Mouse (Mus musculus) heart, embryonic 14.5 days (tissue): ENCODE measurements at regions not wholly inside any gene's neighbourhood (a gene's known extent, or its start where the extent isn't known, plus 50 kb on each side); places are given as distances from the start of the nearest gene placed in this dataset.

Source experiments
- ATAC-seq: fragments of 200-750 bp; cut with Nextera tagmentation; 2 replicates; pipeline ENCODE4 v1.8.0; 2017; ENCODE audit warnings: low read depth, moderate TSS enrichment; ENCODE audit not compliant: insufficient number of reproducible peaks, insufficient read depth, low FRiP score
- H3K27ac ChIP-seq, 2 experiments: fragments of 200-500 bp in 1 of 2; fragments of 300-500 bp in 1 of 2; sonication (generic) in 1 of 2; replicated peaks in 1 of 2; 2 replicates each; pipeline ENCODE4 v1.5.1; 2012 to 2014; ENCODE audit warnings: low read depth in 2 of 2, low read length in 2 of 2, control low read depth in 1 of 2, mild to moderate bottlenecking in 1 of 2, mixed read lengths in 1 of 2; ENCODE audit not compliant: control insufficient read depth in 1 of 2, insufficient read depth in 1 of 2
- H3K27me3 ChIP-seq: fragments of 300-500 bp; sonication (generic); 2 replicates; pipeline ENCODE4 v1.6.1; 2014; ENCODE audit warnings: mild to moderate bottlenecking, low read length, control low read depth; ENCODE audit not compliant: control insufficient read depth, insufficient read depth
- H3K36me3 ChIP-seq: fragments of 300-500 bp; sonication (generic); 2 replicates; pipeline ENCODE4 v1.6.1; 2014; ENCODE audit warnings: mild to moderate bottlenecking, control low read depth, low read length, mixed read lengths; ENCODE audit not compliant: control insufficient read depth, insufficient read depth
- H3K4me1 ChIP-seq, 2 experiments: fragments of 200-500 bp in 1 of 2; fragments of 300-500 bp in 1 of 2; sonication (generic) in 1 of 2; 2 replicates each; pipeline ENCODE4 v1.6.1; 2012 to 2014; ENCODE audit warnings: low read length in 2 of 2, control low read depth in 1 of 2, mixed read lengths in 1 of 2; ENCODE audit not compliant: control insufficient read depth in 2 of 2, insufficient read depth in 2 of 2
- H3K4me2 ChIP-seq: fragments of 300-500 bp; sonication (generic); 2 replicates; pipeline ENCODE4 v1.6.1; 2014; ENCODE audit warnings: mild to moderate bottlenecking, low read length
- H3K4me3 ChIP-seq, 2 experiments: fragments of 200-500 bp in 1 of 2; fragments of 300-500 bp in 1 of 2; sonication (generic) in 1 of 2; 2 replicates each; pipeline ENCODE4 v1.5.1; 2012 to 2014; ENCODE audit warnings: low read length in 2 of 2, mild to moderate bottlenecking in 2 of 2, control low read depth in 1 of 2, low read depth in 1 of 2, moderate library complexity in 1 of 2; ENCODE audit not compliant: control insufficient read depth in 1 of 2, insufficient read depth in 1 of 2
- H3K9ac ChIP-seq: fragments of 300-500 bp; sonication (generic); 2 replicates; pipeline ENCODE4 v1.6.1; 2014; ENCODE audit warnings: mild to moderate bottlenecking, low read length
- H3K9me3 ChIP-seq: fragments of 300-500 bp; sonication (generic); 2 replicates; pipeline ENCODE4 v1.6.1; 2016; ENCODE audit warnings: low read length, control low read depth; ENCODE audit not compliant: control insufficient read depth
- WGBS: fragments of 180-500 bp; shearing (Covaris S2); extraction: QIAGEN DNeasy Blood & Tissue Kit; methylation state at CpG from one replicate; pipeline ENCODE4 v1.1.7; 2014; 5-methylcytosine and 5-hydroxymethylcytosine counted together

DNA sequence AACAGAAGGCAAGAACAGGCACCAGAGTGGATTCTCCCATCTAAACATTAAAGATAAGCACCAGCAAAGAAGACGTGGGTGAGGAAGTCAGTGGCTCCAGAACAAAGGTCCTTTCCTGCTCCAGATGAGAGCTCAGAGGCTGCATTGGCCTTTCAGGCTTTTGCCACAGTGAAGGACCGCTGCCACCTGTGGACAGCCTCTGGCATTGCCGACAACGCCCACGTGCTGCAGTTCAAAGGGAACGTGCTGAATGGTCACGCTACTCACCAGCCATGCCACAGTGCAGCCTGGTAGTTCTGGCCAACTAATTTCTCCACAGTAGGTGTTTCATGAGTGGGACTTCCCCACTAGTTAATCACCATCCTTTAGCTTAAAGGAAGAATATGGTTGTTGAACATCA, 365.1 kb downstream of the Dmrt2 start:
- no peak overlapping the region for H3K4me2 ChIP-seq
- ATAC-seq, result no peak; the same call in 1 of the 2 replicates
- 12% methylated on average over 7 of the region's 7 CpGs for WGBS

DNA sequence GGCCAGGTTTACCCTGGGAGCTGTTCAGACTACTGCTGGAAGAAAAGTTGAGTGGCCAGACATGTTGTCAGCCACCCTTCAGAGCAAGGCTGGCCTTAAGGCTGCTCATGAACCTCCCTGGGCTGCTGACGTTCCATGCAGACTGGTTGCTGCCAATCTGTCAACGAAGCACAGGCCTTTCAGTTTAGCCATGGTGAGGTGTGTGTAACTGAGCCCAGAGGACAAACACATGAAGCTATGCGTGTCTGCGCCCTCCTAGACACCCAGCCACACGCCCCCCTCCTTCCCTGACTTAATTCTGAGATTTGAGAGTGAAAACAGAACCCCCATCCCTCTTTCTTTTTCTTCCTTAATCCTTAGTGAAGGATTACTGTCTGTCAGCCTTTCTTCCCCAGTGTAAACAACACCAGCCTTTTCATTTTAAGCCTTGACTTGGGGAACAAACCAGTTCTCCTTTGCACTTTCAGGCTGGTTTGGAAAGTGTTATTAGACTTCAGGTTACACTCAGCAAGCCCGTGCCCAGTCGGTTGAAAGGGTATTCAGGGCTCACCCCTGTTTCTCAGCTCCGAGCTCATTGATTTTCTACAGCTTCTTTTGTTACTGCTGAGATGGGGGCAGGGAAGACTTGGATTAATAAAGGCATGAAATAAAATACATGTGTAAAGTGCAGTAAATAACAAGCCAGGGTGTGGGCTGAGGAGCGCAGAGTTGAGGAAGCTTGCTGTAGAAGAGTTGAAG, 379.4 kb downstream of the Dmrt2 start:
- no peaks in the 10 kb centered on the region for H3K27me3 ChIP-seq
- no peak overlapping the region for H3K4me3 ChIP-seq
- no peaks in the 10 kb centered on the region for H3K36me3 ChIP-seq
- H3K4me1 ChIP-seq, result no peaks in the 10 kb centered on the region
- no peaks in the 10 kb centered on the region for H3K9me3 ChIP-seq
- 49% methylated on average over 9 of the region's 9 CpGs for WGBS
- H3K9ac ChIP-seq, result no peak overlapping the region
- no peak for ATAC-seq
- H3K4me2 ChIP-seq, result no peak overlapping the region
- H3K27ac ChIP-seq, result no peak overlapping the region

More for the DNA sequence above, 365.1 kb downstream of the Dmrt2 start:
- Histone ChIP-seq H3K27ac (no peak overlapping the region), H3K9ac (no peak overlapping the region), H3K9me3 (no peaks in the 10 kb centered on the region), H3K27me3 (no peaks in the 10 kb centered on the region), H3K4me1 (no peaks in the 10 kb centered on the region), H3K36me3 (no peaks in the 10 kb centered on the region), H3K4me3 (no peak overlapping the region)

- Histone ChIP-seq H3K36me3 (no peaks in the 10 kb centered on the region), H3K27me3 (no peaks in the 10 kb centered on the region), H3K4me1 (no peaks in the 10 kb centered on the region), H3K4me2 (no peak overlapping the region), H3K4me3 (no peak overlapping the region), H3K9me3 (no peaks in the 10 kb centered on the region), H3K27ac (no peak overlapping the region), H3K9ac (no peak overlapping the region)
- 74% methylated on average over 2 of the region's 2 CpGs for WGBS
- no peak for ATAC-seq
These were observed 387.5 kb downstream of the Dmrt2 start for GRCm38 (mm10) chr19:26059668-26060067.

- H3K36me3 ChIP-seq, result no peaks in the 10 kb centered on the region
These were observed 396.3 kb downstream of the Dmrt2 start for GRCm38 (mm10) chr19:26068553-26068952.

DNA sequence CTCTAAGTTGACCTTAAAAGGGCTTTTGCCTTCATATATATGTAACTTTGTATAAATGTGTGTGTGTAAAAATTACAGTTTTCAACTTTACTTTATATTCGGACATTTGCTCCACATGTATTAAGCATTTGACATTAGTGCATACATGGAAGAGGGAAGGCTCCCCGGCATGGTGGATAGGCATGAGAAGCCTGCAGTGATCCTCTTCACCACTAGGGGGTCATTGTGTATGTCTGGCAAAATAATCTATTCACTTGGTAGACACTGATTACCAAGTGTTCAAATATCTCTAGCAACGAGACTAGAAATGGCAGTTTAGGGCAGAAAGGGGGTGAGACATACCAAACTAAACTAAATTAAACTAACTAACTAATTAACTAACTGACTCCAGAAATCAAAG, 397.7 kb downstream of the Dmrt2 start:
- H3K4me2 ChIP-seq, result no peak overlapping the region
- H3K27me3 ChIP-seq, result no peaks in the 10 kb centered on the region
- H3K9me3 ChIP-seq, result no peaks in the 10 kb centered on the region
- 77% methylated on average over 3 of the region's 3 CpGs for WGBS
- no peaks in the 10 kb centered on the region for H3K36me3 ChIP-seq
- no peaks in the 10 kb centered on the region for H3K4me1 ChIP-seq
- no peak overlapping the region for H3K27ac ChIP-seq
- H3K4me3 ChIP-seq, result no peak overlapping the region
- H3K9ac ChIP-seq, result no peak overlapping the region
- no peak for ATAC-seq

More at GRCm38 (mm10) chr19:26068553-26068952, 396.3 kb downstream of the Dmrt2 start:
- H3K4me2 ChIP-seq, result no peak overlapping the region
- no peak for ATAC-seq
- H3K9ac ChIP-seq, result no peak overlapping the region
- H3K27ac ChIP-seq, result no peak overlapping the region
- no peaks in the 10 kb centered on the region for H3K9me3 ChIP-seq
- no peaks in the 10 kb centered on the region for H3K27me3 ChIP-seq
- 72% methylated on average over 2 of the region's 2 CpGs for WGBS
- H3K4me3 ChIP-seq, result no peak overlapping the region
- no peaks in the 10 kb centered on the region for H3K4me1 ChIP-seq

GRCm38 (mm10) chr19:26088318-26088717, 416.1 kb downstream of the Dmrt2 start:
- no peak for ATAC-seq
- WGBS, result 57% methylated on average over 3 of the region's 3 CpGs
- Histone ChIP-seq H3K9ac (no peak overlapping the region), H3K27me3 (no peaks in the 10 kb centered on the region), H3K4me1 (peaks cover 2 to 3% of the 10 kb centered on the region in 2 experiments; a peak in 1 of 4 replicates), H3K27ac (no peak overlapping the region), H3K9me3 (no peaks in the 10 kb centered on the region), H3K4me2 (no peak overlapping the region), H3K4me3 (no peak overlapping the region), H3K36me3 (no peaks in the 10 kb centered on the region)

- Histone ChIP-seq H3K9me3 (no peaks in the 10 kb centered on the region), H3K27me3 (no peaks in the 10 kb centered on the region), H3K9ac (no peak overlapping the region), H3K4me2 (0 out of 2 replicates have a peak overlapping the region, but pooled peaks have one; percentile 4), H3K27ac (no peak overlapping the region), H3K4me3 (no peak overlapping the region), H3K4me1 (peaks cover 2 to 3% of the 10 kb centered on the region in 2 experiments; a peak in 1 of 4 replicates), H3K36me3 (no peaks in the 10 kb centered on the region)
- ATAC-seq, result no peak
- WGBS, result 35% methylated on average over 8 of the region's 8 CpGs
These were observed 419.2 kb downstream of the Dmrt2 start for GRCm38 (mm10) chr19:26091386-26091785.

DNA sequence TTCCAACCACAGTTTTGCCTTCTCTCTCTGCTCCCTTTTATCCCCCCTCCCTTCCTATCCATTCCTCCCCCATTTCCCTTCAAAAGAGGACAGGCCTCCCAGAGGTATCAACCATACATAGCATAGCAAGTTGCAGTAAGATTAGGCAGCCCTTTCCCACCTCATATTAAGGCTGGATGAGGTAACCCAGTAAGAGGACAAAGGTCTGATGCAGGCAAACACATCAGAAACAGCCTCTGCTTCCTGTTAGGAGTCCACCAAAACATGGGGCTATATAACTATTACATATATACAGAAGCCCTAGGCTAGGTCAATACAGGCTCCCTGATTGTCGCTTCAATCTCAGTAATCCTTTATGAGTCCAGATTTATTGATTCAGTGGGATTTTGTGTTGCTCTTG, 421.6 kb downstream of the Dmrt2 start:
- ATAC-seq, result no peak

More for the DNA sequence above, 421.6 kb downstream of the Dmrt2 start:
- H3K4me2 ChIP-seq, result no peak overlapping the region
- H3K9ac ChIP-seq, result no peak overlapping the region
- no peak overlapping the region for H3K27ac ChIP-seq
- H3K36me3 ChIP-seq, result no peaks in the 10 kb centered on the region
- no peaks in the 10 kb centered on the region for H3K27me3 ChIP-seq
- peaks cover 2 to 3% of the 10 kb centered on the region in 2 experiments; a peak in 1 of 4 replicates for H3K4me1 ChIP-seq
- H3K9me3 ChIP-seq, result no peaks in the 10 kb centered on the region
- no peak overlapping the region for H3K4me3 ChIP-seq
- 92% methylated on average over 1 of the region's 1 CpGs for WGBS
